Mouse (Mus musculus) A20 (cell line): ENCODE measurements around the gene Zfp609.

ENCODE experiments used
- DNase-seq: peaks from one replicate; pipeline ENCODE4 v3.0.0-alpha.2; 2011; ENCODE audit warnings: low read depth, low spot score

Gene Zfp609

GRCm38 (mm10) chr9:65676358-65677118 is 150.8 kb downstream of the Zfp609 start:
- peak; percentile 96 for DNase-seq

GRCm38 (mm10) chr9:65675461-65676357 is 151.7 kb downstream of the Zfp609 start:
- no peak for DNase-seq

GRCm38 (mm10) chr9:65672996-65673395 is 154.4 kb downstream of the Zfp609 start:
- DNase-seq = no peak

- no peak for DNase-seq
These were observed 155.9 kb downstream of the Zfp609 start for GRCm38 (mm10) chr9:65671431-65671931.

- DNase-seq = no peak
These were observed 159.7 kb downstream of the Zfp609 start, which contains the start of gene Oaz2 for GRCm38 (mm10) chr9:65667701-65668100. Gene Oaz2, plus strand, starts transcription at chr9:65668001.

GRCm38 (mm10) chr9:65666042-65666441 is 161.3 kb downstream of the Zfp609 start:
- DNase-seq = peak; percentile 74

- DNase-seq = peak; percentile 52
These were observed 163.2 kb downstream of the Zfp609 start for GRCm38 (mm10) chr9:65664163-65664562.

GRCm38 (mm10) chr9:65661493-65661892 is 165.9 kb downstream of the Zfp609 start:
- no peak for DNase-seq

- no peak for DNase-seq
These were observed 166.3 kb downstream of the Zfp609 start for GRCm38 (mm10) chr9:65661029-65661428.

- no peak for DNase-seq
These were observed 170.1 kb downstream of the Zfp609 start for GRCm38 (mm10) chr9:65657218-65657617.

- DNase-seq = peak; percentile 66
These were observed 171.8 kb downstream of the Zfp609 start for GRCm38 (mm10) chr9:65655540-65655939.

GRCm38 (mm10) chr9:65654700-65655237 is 172.6 kb downstream of the Zfp609 start:
- no peak for DNase-seq

GRCm38 (mm10) chr9:65653741-65654140 is 173.6 kb downstream of the Zfp609 start:
- no peak for DNase-seq

GRCm38 (mm10) chr9:65651957-65652356 is 175.4 kb downstream of the Zfp609 start:
- peak; percentile 34 for DNase-seq

- no peak for DNase-seq
These were observed 177.4 kb downstream of the Zfp609 start for GRCm38 (mm10) chr9:65649997-65650396.

- DNase-seq = no peak
These were observed 178.6 kb downstream of the Zfp609 start for GRCm38 (mm10) chr9:65648730-65649129.

GRCm38 (mm10) chr9:65646782-65647181 is 180.6 kb downstream of the Zfp609 start:
- no peak for DNase-seq

- no peak for DNase-seq
These were observed 181.4 kb downstream of the Zfp609 start for GRCm38 (mm10) chr9:65645984-65646383.

GRCm38 (mm10) chr9:65644960-65645359 is 182.4 kb downstream of the Zfp609 start:
- DNase-seq = no peak

- no peak for DNase-seq
These were observed 184.8 kb downstream of the Zfp609 start for GRCm38 (mm10) chr9:65642546-65642945.
